8 mouse cellular contexts compared by ENCODE assay signal in genomic region chr15:97788821-97789220, GRCm38 (mm10). TPM values are rescaled to one million over a fixed set of nuclear protein-coding genes. Genes with fewer than 3 reads are reported as not detected.
DNase-seq lines count a peak whose midpoint lies in the region; ATAC-seq and TF ChIP-seq lines count a peak whose summit lies in the region.

No protein-coding gene starts in this region.

- H3K9ac ChIP-seq in kidney, embryonic 14.5 days (ENCODE audit: low read depth, low read length) = no peak overlapping the region
- H3K9ac ChIP-seq in hindbrain, embryonic 16.5 days (ENCODE audit: low read depth, low read length) = no peak overlapping the region
- H3K9ac ChIP-seq in liver, postnatal 0 days (replicated peaks) = no peak overlapping the region

- peaks cover 27% of the 10 kb centered on the region for H3K36me3 ChIP-seq in kidney, embryonic 14.5 days (ENCODE audit: control insufficient read depth, insufficient read depth, low read length)
- peaks cover 10% of the 10 kb centered on the region for H3K36me3 ChIP-seq in hindbrain, embryonic 16.5 days (ENCODE audit: control insufficient read depth, insufficient read depth, low read length)
- peaks cover 21% of the 10 kb centered on the region for H3K36me3 ChIP-seq in liver, postnatal 0 days (replicated peaks; ENCODE audit: insufficient read depth, low read length)

- H3K9me3 ChIP-seq in kidney, embryonic 14.5 days (ENCODE audit: control insufficient read depth, low read length) = no peaks in the 10 kb centered on the region
- no peaks in the 10 kb centered on the region for H3K9me3 ChIP-seq in hindbrain, embryonic 16.5 days (ENCODE audit: control insufficient read depth, low read length)
- no peaks in the 10 kb centered on the region for H3K9me3 ChIP-seq in liver, postnatal 0 days (ENCODE audit: low read length)

- no peak for TF ChIP-seq CTCF in liver, postnatal 0 days (IDR thresholded peaks at IDR 0.05; ENCODE audit: low read depth)

- WGBS in kidney, embryonic 14.5 days = 58% methylated on average over 6 of the region's 6 CpGs
- 43% methylated on average over 6 of the region's 6 CpGs for WGBS in hindbrain, embryonic 16.5 days
- WGBS in liver, postnatal 0 days (ENCODE audit: insufficient replicate concordance) = 57% methylated on average over 6 of the region's 6 CpGs

- TF ChIP-seq EP300 in liver, postnatal 0 days (IDR thresholded peaks at IDR 0.05; ENCODE audit: low read depth) = no peak

- peak; percentile 62 for DNase-seq in kidney, adult 11 months
- peak; percentile 84 for DNase-seq in adipocyte (ENCODE audit: low spot score)
- DNase-seq in cerebellum, adult 8-10 months = peak; percentile 72
- DNase-seq in liver, postnatal 0 days = no peak
- no peak for DNase-seq in thymus, postnatal 14 days

- peaks cover 6% of the 10 kb centered on the region; the same call in 1 of the 2 replicates for H3K4me1 ChIP-seq in kidney, embryonic 14.5 days (ENCODE audit: control insufficient read depth, insufficient read depth, low read length)
- H3K4me1 ChIP-seq in hindbrain, embryonic 16.5 days (ENCODE audit: control insufficient read depth, insufficient read depth, low read depth, low read length) = peaks cover 27% of the 10 kb centered on the region
- H3K4me1 ChIP-seq in liver, postnatal 0 days (ENCODE audit: insufficient read depth) = peaks cover 30% of the 10 kb centered on the region

- H3K27me3 ChIP-seq in kidney, embryonic 14.5 days (ENCODE audit: control insufficient read depth, insufficient read depth, low read length) = no peaks in the 10 kb centered on the region; the same call in 1 of the 2 replicates
- no peaks in the 10 kb centered on the region for H3K27me3 ChIP-seq in hindbrain, embryonic 16.5 days (replicated peaks; ENCODE audit: control insufficient read depth, insufficient read depth, low read length)
- no peaks in the 10 kb centered on the region for H3K27me3 ChIP-seq in liver, postnatal 0 days (ENCODE audit: insufficient read depth, low read length)

- ATAC-seq in kidney, embryonic 14.5 days (ENCODE audit: low FRiP score, low TSS enrichment) = no peak
- peak; percentile 24; the same call in 1 of the 2 replicates for ATAC-seq in hindbrain, embryonic 16.5 days
- ATAC-seq in liver, postnatal 0 days = no peak
- ATAC-seq in megakaryocyte-erythroid progenitor cell, adult 5-6 weeks (replicated peaks; ENCODE audit: low FRiP score, low TSS enrichment, poor library complexity, severe bottlenecking) = no peak

- no peak overlapping the region for H3K27ac ChIP-seq in kidney, embryonic 14.5 days (ENCODE audit: low read depth, low read length)
- H3K27ac ChIP-seq in hindbrain, embryonic 16.5 days (ENCODE audit: low read depth, low read length) = peak overlapping the region; percentile 63; the same call in 1 of the 2 replicates
- peak overlapping the region; percentile 55; the same call in 1 of the 2 replicates for H3K27ac ChIP-seq in liver, postnatal 0 days (ENCODE audit: low read depth)

- H3K4me3 ChIP-seq in kidney, embryonic 14.5 days (ENCODE audit: low read length) = no peak overlapping the region
- no peak overlapping the region for H3K4me3 ChIP-seq in hindbrain, embryonic 16.5 days (ENCODE audit: low read length)
- no peak overlapping the region for H3K4me3 ChIP-seq in liver, postnatal 0 days (ENCODE audit: low read depth, low read length)

- no peak overlapping the region for H3K4me2 ChIP-seq in kidney, embryonic 14.5 days (replicated peaks; ENCODE audit: low read depth, low read length)
- H3K4me2 ChIP-seq in hindbrain, embryonic 16.5 days (ENCODE audit: low read length) = no peak overlapping the region
- H3K4me2 ChIP-seq in liver, postnatal 0 days (ENCODE audit: low read depth, low read length) = no peak overlapping the region

RNA-seq across cellular contexts. Expression of gene Slc48a1, which starts 10.5 kb away (rescaled TPM):
- polyA plus RNA-seq in kidney, embryonic 14.5 days (2014; fragmentation: Nextera tagmentation; extraction: Ambion mirVana) = 34.4 and 36.1 TPM in 2 replicates
- 118 and 122 TPM in 2 replicates for polyA plus RNA-seq in hindbrain, embryonic 16.5 days (2015; fragmentation: Nextera tagmentation; extraction: Ambion mirVana)
- polyA plus RNA-seq in liver, postnatal 0 days (2015; fragmentation: Nextera tagmentation; extraction: Ambion mirVana) = 59.0 and 61.1 TPM in 2 replicates
- 91.5 and 112 TPM in 2 replicates for total RNA-seq in megakaryocyte-erythroid progenitor cell, adult 5-6 weeks (2014; fragmentation: Nextera tagmentation)
- total RNA-seq in megakaryocyte-erythroid progenitor cell, adult 5-6 weeks (2017) = 53.7 and 72.6 TPM in 2 replicates

RNA-seq across cellular contexts. Expression of gene Rapgef3, which starts 21.0 kb away (rescaled TPM):
- polyA plus RNA-seq in kidney, embryonic 14.5 days (2014; fragmentation: Nextera tagmentation; extraction: Ambion mirVana) = 11.9 and 15.7 TPM in 2 replicates
- polyA plus RNA-seq in hindbrain, embryonic 16.5 days (2015; fragmentation: Nextera tagmentation; extraction: Ambion mirVana) = 17.8 and 18.4 TPM in 2 replicates
- 1.5 and 1.9 TPM in 2 replicates for polyA plus RNA-seq in liver, postnatal 0 days (2015; fragmentation: Nextera tagmentation; extraction: Ambion mirVana)
- total RNA-seq in megakaryocyte-erythroid progenitor cell, adult 5-6 weeks (2014; fragmentation: Nextera tagmentation) = 12.0 and 13.1 TPM in 2 replicates
- total RNA-seq in megakaryocyte-erythroid progenitor cell, adult 5-6 weeks (2017) = 6.8 and 8.2 TPM in 2 replicates

RNA-seq across cellular contexts. Expression of gene Hdac7, which starts 55.5 kb away (rescaled TPM):
- polyA plus RNA-seq in kidney, embryonic 14.5 days (2014; fragmentation: Nextera tagmentation; extraction: Ambion mirVana) = 32.2 and 34.1 TPM in 2 replicates
- 25.2 and 27.4 TPM in 2 replicates for polyA plus RNA-seq in hindbrain, embryonic 16.5 days (2015; fragmentation: Nextera tagmentation; extraction: Ambion mirVana)
- 5.3 TPM in 2 replicates for polyA plus RNA-seq in liver, postnatal 0 days (2015; fragmentation: Nextera tagmentation; extraction: Ambion mirVana)
- 129 and 194 TPM in 2 replicates for total RNA-seq in megakaryocyte-erythroid progenitor cell, adult 5-6 weeks (2014; fragmentation: Nextera tagmentation)
- total RNA-seq in megakaryocyte-erythroid progenitor cell, adult 5-6 weeks (2017) = 24.8 and 35.6 TPM in 2 replicates

RNA-seq across cellular contexts. Expression of gene Endou, which starts 57.7 kb away (rescaled TPM):
- polyA plus RNA-seq in kidney, embryonic 14.5 days (2014; fragmentation: Nextera tagmentation; extraction: Ambion mirVana) = 0.20 and 0.34 TPM in 2 replicates
- polyA plus RNA-seq in hindbrain, embryonic 16.5 days (2015; fragmentation: Nextera tagmentation; extraction: Ambion mirVana) = 0.14 and 0.41 TPM in 2 replicates
- polyA plus RNA-seq in liver, postnatal 0 days (2015; fragmentation: Nextera tagmentation; extraction: Ambion mirVana) = 0.66 and 0.82 TPM in 2 replicates
- total RNA-seq in megakaryocyte-erythroid progenitor cell, adult 5-6 weeks (2014; fragmentation: Nextera tagmentation) = 0.87 TPM in 1 of 2 replicates, not detected in the other
- total RNA-seq in megakaryocyte-erythroid progenitor cell, adult 5-6 weeks (2017) = not detected in 2 replicates

Comparison
In these comparisons a context has a peak if more than half of its experiments do, and no peak if none do; other contexts are left out.
1. DNase-seq: peak in kidney, adult 11 months (single experiment), adipocyte (single experiment) and cerebellum, adult 8-10 months (single experiment); none in liver, postnatal 0 days (single experiment) and thymus, postnatal 14 days (single experiment).